Mouse (Mus musculus) gastrocnemius, postnatal 14 days (tissue): ENCODE results near the gene Wfikkn1. TPM values are rescaled to one million over a fixed set of nuclear protein-coding genes. Genes with fewer than 3 reads are reported as not detected.
"Not testable (repeated sequence)": the region's sequence is repeated elsewhere in the genome, so short reads cannot be mapped to it uniquely, and the experiment has no call there.

Experiments used
- DNase-seq: peaks from one replicate; pipeline ENCODE4 v3.0.0; 2021; ENCODE audit warnings: mixed read lengths
- intact Hi-C: fragments of 180-260 bp; cut with DNase I; formaldehyde crosslinking; loops from one replicate; pipeline ENCODE4 v1.15.1; 2025; ENCODE audit warnings: low total_unique reads
- total RNA-seq, 2 experiments: library from RNA; stranded (reverse); gene quantifications; 2 replicates each; pipeline ENCODE4 v1.2.3; 2021

Wfikkn1 gene
- total RNA-seq, 2 experiments from 2014 or later: 0.49 to 0.55 TPM

DNA sequence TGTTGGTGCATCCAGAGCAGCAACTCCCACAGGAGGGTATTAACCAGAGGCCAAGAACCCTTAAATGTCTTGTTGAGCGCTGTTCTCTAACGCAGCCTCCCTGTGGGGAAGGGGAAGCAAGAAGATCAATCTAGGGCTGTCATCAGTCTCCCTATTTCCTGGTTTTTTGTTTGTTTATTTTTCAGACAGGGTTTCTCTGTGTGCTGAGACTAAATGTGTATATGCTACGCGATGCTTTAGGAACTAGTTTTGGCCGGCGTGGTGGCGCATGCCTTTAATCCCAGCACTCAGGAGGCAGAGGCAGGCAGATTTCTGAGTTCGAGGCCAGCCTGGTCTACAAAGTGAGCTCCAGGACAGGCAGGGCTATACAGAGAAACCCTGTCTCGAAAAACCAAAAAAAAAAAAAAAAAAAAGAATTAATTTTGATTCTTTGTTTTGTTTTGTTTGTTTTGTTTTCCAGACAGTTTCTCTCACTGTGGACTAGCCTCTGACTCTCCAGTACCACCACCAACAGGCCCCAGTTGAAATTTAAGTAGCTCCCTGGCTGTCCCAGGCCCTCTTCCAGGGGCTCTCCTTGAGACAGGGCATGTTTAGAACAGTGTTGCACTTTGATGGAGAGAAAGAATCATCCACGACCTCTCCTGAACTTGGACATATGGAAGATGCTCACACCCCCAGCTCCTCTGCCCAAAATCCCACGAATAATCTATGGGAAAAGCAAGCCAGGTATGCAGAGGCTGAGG lies 7.1 kb downstream of the Wfikkn1 start:
- intact Hi-C loops: no loop called here
- DNase-seq: no peak

DNA sequence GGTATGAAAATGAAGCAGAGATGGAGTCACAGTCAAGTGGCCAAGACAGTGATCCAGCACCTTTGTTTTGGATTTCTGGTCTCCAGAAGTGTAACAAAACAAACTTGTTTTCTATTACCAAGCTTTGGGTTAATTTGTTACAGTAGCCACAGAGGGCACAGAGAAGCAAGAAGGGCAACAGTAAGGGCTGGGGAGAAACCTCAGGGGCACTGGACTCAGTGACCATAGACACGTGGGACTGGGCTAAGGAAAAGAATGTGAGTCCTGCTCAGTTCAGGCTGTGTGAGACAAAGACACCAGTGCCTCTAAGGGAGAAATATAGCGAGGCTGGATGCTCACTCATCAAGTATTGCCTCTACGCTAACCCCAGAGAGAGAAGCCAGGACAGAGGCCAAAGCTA lies 8.0 kb downstream of the Wfikkn1 start:
- no peak for DNase-seq
- intact Hi-C loops: no loop called here

DNA sequence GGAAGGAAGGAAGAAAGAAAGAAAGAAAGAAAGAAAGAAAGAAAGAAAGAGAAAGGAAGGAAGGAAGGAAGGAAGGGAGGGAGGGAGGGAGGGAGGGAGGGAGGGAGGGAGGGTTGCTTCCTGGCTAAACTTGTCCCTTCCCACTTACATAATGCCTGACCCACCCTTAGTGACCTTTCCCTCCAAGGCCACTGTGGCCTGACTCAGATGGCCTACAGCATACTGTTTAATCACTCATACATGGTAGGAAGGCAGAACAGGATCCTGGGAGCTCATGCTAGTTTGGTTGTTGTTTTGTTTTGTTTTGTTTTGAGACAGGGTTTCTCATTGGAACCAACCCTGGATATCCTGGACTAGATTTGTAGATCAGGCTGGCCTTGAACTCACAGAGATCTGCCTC lies 9.1 kb downstream of the Wfikkn1 start:
- intact Hi-C loops, DNase-seq: not testable (repeated sequence)

DNA sequence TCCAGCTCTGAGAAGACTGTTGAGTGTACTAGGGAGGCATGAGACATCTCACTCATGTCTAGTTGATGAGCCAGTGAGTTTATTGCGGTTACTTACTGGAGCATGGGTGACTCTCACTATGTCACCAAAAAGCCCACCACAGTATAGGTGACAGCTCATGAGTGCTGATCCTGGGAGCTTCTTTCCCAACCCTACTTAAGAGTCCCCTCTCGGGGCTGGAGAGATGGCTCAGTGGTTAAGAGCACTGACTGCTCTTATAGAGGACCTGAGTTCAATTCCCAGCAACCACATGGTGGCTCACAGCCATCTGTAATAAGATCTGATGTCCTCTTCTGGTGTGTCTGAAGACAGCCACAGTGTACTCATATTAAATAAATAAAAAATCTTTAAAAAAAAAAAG lies 10.7 kb downstream of the Wfikkn1 start:
- no peak for DNase-seq
- intact Hi-C loops: no loop called here

DNA sequence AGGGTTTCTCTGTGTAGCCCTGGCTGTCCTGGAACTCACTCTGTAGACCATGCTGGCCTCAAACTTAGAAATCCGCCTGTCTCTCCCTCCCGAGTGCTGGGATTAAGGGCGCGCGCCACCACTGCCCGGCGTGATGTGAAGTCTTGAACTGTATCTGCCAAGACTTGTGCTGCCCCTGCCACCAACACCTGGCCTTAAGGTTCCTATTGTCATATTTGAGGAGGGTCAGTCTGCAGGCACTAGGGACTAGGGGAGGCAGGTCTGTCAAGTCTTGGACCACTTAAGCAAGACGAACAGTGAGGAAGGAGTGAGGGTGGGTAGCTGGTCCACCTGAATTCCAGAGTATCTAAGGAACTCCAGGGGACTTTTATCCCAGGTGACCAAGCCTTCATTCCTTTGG lies 11.2 kb downstream of the Wfikkn1 start:
- intact Hi-C loops: no loop called here
- DNase-seq: no peak

DNA sequence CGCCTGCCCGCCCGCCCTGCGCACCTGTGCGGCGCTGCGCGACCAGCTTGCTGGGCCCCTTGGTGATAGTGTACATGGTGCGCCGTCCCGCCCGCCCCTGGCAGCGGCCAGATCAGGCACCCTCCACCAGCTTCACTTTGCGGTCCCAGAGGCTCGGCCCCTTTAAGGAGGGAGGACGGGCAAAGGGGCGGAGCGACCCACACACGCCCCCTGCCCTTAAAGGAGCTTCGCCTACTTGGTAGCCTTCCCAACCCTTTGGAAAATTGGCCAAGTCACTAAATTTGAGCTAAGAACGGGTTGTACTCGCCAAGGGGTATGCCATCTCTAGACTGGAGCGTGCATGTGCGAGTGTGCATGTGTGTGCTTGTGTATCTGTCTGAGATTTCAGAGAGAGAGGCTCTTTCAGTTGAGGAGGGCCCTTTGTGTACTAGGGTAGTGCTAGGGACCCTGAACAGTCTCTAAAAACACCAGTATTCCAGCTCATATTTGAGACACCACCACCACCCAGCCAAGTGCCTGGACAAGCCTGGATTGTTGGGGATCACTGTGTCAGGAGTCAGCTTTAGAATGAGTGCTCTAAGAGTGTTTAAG lies 12.0 kb downstream of the Wfikkn1 start, which contains the start of gene Mcrip2:
TSS of gene Mcrip2 (minus strand) at position 164 of the 591 bp plus-strand sequence.
- intact Hi-C loops: no loop called here
- peak; percentile 83 for DNase-seq

DNA sequence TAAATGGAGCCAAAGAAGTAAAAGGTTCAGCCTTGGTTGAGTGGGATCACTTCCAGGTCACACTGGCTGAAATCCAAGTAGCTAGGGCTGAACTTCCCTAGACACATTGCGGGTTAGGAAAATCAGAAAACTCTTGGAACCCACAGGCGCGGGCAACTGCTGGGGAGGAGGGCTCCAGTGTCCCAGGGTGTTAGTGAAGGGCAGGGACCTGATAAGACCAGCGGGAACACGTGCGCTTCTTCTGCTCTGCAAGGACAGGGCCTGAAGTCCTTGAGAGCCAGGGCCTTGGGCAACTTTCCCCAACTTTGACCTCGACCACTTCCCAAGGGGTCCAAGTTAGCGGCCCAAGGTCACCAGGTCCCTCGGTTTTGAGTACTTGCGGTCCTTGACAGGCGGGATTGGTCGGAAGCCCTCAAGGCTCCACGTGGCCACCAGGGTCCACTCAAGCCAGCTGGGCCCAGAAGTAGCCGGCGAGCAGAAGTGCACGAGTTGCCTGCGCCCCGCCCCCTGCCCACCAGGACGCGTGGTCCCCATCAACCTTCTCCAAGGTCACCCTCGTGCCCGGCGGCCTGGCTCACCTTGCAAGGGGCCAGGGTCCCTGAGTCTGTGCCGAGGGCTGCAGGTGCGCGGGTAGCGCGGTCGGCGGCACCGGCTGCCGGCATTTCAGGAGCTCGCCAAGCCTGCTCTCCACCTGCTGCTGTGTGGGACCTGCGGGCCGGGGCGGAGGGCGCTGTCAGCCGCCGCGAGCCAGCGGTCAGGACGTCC lies 12.6 kb downstream of the Wfikkn1 start:
- DNase-seq: peak; percentile 50
- intact Hi-C loops: no loop called here

DNA sequence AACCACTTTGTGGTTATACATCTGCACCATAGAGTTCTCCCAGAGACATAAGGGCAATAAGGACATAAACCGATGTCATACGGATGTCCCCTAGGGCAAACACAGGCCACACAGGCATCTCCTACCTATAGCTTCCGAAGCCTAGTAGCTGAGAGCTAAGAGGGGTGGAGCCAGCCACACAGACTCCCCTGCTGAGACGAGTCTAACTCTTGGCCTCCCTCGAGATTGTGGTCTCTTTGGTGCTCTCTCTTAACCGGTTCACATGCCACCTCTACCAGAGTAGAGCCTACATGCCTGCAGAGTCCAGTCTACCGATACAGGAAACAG lies 13.2 kb downstream of the Wfikkn1 start:
- no peak for DNase-seq
- intact Hi-C loops: no loop called here

DNA sequence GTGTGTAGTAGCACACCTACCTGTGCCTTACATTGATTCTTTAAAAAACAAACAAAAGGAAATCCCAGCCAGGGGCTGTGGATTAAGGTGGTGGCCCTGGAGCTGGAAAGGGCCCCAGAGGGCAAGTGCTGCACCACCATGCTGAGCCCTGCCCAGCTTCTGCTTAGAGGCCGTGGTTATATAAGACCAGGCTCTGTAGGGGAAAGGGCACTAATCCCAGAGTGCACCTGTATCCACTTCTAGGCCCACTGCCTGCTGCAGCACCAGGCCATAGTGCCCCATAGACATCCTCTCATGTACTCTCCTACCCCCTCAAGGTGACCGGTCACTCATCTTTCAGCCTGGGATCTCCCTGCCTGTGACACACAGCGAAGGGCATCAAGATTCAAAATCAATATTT lies 14.5 kb downstream of the Wfikkn1 start:
- DNase-seq: no peak
- intact Hi-C loops: no loop called here

DNA sequence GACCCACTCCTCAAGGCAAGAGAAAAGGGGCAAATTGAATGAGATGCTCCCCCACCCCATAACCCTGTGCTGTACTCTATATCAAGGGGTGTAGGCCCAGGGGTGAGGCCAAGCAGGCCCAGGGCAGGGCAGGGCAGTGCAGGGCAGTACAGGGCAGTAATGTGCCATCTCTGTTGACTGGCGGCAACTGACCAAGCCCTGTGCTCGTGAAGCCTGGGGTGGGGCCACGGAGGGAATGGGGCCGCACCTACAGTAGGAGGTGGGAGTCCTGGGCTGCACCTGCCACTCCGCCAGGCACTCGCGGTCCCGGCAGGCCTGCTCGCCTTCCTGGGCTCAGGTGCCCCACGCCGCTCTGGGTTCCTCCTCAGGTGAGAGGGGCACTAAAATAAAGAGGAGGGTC lies 15.4 kb downstream of the Wfikkn1 start:
- no peak for DNase-seq

DNA sequence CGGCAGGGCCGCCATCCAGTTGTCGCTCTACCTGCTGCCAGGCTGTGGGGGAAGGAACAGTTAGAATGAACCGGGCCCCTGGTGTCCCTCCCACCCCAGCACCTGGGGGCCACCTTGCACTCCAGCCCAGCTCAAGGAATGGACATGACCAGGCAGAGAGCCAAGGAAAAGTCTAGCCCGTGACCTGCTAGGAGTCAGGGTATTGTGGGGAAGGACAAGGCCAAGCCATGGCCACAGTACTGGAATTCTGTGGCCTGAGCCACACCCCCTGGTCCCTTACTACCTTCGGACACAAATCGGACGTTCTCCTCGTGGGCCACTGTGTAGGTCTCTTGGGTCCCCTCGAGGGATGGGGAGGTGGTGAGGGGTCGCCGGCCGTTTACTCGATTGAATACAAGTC lies 16.3 kb downstream of the Wfikkn1 start:
- no peak for DNase-seq
- intact Hi-C loops: no loop called here

More for the DNA sequence above, 15.4 kb downstream of the Wfikkn1 start:
- intact Hi-C loops: no loop called here

DNA sequence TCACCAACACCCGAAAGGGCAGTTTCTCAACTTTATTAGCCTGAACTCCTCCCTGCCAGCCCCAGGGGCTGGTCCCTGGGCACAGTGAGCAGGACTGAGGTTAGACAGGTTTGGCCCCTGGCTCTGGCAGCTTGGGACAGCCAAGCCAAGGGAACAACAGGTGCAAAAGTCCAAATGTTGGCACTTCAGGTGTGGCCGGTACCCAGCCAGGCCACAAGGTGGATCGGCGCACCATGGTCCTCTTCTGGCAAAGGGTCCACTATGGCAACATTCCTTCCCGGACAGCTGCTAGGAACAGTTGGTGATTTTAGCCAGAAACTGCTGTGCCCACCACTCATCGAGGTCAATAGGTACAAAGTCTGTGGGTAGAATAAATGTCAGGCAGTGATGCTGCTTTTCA lies 17.0 kb downstream of the Wfikkn1 start:
- intact Hi-C loops: no loop called here
- no peak for DNase-seq

DNA sequence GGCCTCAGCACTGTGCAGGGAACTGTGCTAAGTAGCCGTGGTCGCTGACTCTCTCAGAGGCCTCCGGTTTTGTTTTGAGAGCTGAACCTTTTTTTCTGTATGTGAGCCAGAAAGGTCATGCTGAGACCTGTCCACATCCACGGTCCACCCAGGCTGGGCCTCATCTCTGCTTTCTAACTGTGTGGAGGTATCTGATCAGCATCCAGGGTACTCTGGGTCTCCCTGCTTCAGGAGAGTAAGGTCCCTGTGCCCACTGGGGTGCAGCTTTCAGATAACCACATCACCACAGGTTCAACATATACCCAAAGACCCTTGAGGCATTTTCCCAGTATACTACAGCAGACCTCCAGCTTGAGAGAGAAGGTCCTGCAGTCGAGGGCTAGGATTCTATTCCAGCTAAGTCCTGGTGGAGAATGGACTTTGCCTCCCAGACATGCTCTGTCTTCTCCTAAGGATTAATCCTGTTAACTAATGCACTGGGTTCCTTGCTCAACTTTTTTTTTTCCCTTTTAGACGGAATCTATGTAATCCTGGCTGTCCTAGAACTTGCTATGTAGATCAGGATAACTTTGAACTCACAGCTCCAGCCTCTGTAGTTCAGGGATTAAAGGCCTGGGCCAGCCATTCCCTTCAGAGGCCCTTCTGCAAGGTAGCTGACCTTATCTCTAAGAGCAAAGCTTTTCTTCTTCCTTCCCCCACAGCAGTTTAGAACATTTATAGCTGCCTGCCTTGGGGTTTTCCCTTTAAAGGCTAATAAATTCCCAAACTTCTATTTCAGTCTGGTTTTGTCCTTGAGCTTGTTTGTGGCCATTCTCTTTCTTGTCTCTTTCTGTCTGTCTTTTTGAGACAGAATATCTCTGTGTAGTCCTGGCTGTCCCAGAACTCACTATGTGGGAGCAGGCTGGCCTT lies 18.7 kb downstream of the Wfikkn1 start:
- intact Hi-C loops: no loop called here
- DNase-seq: no peak

DNA sequence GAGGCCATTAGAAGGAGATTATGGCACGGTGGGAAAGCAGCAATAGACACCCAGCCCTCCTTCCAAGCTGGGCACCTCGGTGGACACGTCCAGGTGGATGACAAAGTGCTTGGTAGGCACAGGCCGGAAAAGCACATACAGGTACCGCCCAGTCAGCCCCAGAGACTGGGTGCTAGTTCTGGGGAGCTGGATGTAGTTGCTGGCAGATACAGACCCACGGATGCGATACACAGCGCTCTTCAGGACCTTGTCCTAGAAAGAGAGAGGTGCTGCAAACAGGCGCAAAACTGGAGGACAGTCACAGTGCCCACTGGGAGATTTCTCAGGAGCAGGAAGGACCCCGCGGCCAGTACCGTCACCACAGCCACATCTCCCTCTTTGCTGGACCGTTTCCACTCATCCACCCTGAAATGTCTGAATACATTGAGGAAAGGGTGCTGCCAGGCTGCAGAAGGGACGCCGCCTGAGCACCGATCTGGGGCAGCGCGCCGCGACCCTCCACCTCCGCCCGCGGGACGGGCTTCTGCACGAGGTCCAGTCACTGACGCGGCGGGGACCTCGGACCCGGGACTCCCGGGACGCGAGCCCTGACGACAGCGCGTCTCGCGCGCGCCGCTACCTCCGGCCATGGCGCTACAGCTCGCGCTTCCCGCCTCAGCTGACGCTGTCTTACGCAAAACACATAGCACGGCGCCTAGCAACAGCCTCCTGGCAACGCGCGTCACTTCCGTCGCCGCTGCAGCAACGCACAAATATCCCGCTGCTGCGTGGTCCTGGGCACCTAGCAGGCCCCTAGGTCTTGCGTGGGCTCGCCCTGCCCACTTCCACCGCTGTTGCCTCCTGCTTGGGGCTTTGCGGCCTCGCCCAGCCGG lies 19.6 kb downstream of the Wfikkn1 start, which contains the start of gene Wdr90:
TSS of gene Wdr90 (minus strand) at position 670 of the 872 bp plus-strand sequence.
- DNase-seq: peak; percentile 89
- intact Hi-C loops: no loop called here

DNA sequence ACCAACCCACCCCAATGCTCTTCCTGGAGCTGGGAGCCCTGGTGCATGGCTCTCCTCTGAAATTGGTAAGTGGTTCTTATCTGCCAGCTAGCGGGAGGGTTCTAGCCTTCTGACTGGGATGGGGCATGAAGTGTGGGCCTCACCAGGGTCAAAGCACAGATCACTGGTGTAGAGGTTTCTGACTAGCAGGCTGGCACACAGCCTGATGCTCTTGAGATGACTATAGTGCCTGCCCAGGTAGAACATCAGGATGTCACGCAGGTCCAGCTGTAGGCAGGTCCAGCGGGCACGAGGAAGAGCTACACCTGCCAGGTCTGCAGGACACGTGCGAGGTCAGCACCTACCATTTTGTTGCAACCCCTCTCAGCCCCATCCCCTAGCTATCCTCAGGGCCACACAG lies 20.4 kb downstream of the Wfikkn1 start:
- intact Hi-C loops: no loop called here
- no peak for DNase-seq

DNA sequence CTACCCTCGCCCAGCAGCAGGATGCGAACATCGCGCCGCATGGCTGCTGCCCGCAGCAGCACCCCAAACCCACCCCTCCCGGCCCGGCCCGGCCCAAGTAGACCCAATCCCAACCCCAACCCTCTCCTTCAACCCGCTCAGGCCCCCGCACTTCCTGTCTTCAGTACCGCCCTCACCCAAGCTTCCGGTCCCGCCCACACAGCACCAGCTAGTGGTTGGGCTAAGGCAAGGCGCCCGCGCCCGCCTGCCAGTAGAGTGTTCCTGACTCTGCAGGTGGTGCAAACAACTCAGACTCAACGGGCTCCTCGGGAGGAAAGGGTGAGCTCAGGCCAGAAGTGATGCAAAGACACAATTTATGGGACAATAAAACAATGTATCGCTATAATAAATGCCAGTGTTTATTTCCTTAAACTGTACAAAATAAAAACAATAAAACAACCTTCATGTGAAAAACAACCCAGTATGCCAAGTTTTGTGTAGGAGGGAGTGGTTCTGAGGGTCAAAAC lies 36.2 kb downstream of the Wfikkn1 start, which contains the start of gene Rhot2:
TSS of gene Rhot2 (minus strand) at position 456 of the 506 bp plus-strand sequence.
- peak; percentile 96 for DNase-seq
- intact Hi-C loops: no loop called here

DNA sequence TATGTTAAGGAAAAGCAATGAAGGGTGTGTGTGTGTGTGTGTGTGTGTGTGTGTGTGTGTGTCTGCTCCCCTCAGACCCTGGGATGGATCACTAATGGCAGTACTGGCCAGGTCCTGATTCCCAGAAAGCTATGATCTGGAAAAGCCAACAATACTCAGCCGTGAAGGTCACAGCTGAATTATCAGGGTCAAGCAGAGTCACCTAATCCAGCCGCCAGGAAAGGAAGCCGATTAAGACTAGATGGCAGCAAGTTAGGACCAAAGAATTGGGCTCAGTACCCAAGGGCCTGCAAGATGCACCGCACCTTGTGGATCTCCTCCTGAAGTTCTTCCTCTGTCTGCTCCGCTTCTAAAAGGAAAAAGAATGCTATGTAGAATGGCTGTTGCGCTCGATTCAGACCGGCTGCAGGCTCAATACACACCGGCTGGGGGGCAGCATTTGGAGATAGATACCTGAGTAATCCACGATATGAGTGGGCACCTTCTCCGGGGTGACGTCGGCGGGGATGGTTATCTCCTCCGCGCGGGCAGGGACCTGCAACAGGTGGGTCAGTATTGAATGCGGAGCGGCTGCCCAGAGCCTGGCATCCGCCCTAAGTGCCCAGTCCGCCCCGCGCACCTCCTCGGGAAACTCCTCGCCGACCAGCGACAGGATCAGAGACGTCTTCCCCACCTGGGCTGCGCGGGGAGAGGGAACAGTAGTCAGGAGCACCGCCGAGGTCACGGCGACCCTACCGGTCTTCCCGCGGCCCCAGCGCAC lies 36.8 kb downstream of the Wfikkn1 start:
- intact Hi-C loops: no loop called here
- DNase-seq: no peak

DNA sequence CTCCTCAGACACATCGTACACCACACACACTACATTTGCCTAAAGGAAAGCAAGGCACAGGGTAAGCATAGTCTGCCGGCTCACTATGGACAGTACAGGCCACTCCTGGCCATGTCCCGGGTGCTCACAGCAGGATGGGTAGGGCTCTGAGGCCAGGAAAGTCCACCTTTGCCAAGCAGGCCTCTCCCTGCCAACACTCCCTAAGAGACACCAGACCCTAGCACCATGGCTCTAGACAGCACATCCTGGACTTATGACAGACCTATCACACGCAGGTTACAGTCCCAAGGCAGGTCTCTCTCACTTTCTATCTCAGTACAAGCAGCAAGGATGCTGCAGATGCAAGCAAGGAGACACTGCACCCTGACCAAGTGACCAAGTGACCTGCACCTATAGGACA lies 37.5 kb downstream of the Wfikkn1 start:
- intact Hi-C loops: no loop called here

More for the DNA sequence above, 37.5 kb downstream of the Wfikkn1 start:
- DNase-seq: no peak
